Mouse (Mus musculus) heart, postnatal 0 days (tissue): ENCODE results near the gene Epha5.

Source experiments
- CTCF ChIP-seq: IDR thresholded peaks from 2 replicates; pipeline ENCODE4 v1.5.1; 2016; ENCODE audit warnings: antibody characterized with exemption, control low read depth, low read depth
- EP300 ChIP-seq: IDR thresholded peaks from 2 replicates; pipeline ENCODE4 v1.6.1; 2016; ENCODE audit warnings: antibody characterized with exemption, low read depth

GRCm38 (mm10) chr5:84184189-84184588 lies 233.0 kb downstream of the Epha5 start:
- TF ChIP-seq CTCF (no peak), EP300 (no peak)
